Mouse (Mus musculus) intestine, embryonic 15.5 days (tissue): ENCODE data around the gene Osbpl10. TPM values are rescaled to one million over a fixed set of nuclear protein-coding genes. Genes with fewer than 3 reads are reported as not detected.

Source experiments
- ATAC-seq: fragments of 200-750 bp; cut with Nextera tagmentation; 2 replicates; pipeline ENCODE4 v1.8.0; 2017; ENCODE audit warnings: moderate TSS enrichment, moderate library complexity
- H3K27ac ChIP-seq: fragments of 300-500 bp; sonication (generic); 2 replicates; pipeline ENCODE4 v1.5.1; 2015; ENCODE audit warnings: mild to moderate bottlenecking, inconsistent platforms
- H3K27me3 ChIP-seq: fragments of 300-500 bp; sonication (generic); replicated peaks from 2 replicates; pipeline ENCODE4 v1.6.1; 2015; ENCODE audit warnings: inconsistent platforms
- H3K36me3 ChIP-seq: fragments of 300-500 bp; sonication (generic); 2 replicates; pipeline ENCODE4 v1.6.1; 2015; ENCODE audit warnings: inconsistent platforms
- H3K4me1 ChIP-seq: fragments of 300-500 bp; sonication (generic); replicated peaks from 2 replicates; pipeline ENCODE4 v1.6.1; 2015; ENCODE audit warnings: inconsistent platforms
- H3K4me2 ChIP-seq: fragments of 300-500 bp; sonication (generic); replicated peaks from 2 replicates; pipeline ENCODE4 v1.6.1; 2015; ENCODE audit warnings: mild to moderate bottlenecking, inconsistent platforms
- H3K4me3 ChIP-seq: fragments of 300-500 bp; sonication (generic); replicated peaks from 2 replicates; pipeline ENCODE4 v1.5.1; 2015; ENCODE audit warnings: inconsistent platforms
- H3K9ac ChIP-seq: fragments of 300-500 bp; sonication (generic); 2 replicates; pipeline ENCODE4 v1.6.1; 2015; ENCODE audit warnings: inconsistent platforms
- H3K9me3 ChIP-seq: fragments of 300-500 bp; sonication (generic); 2 replicates; pipeline ENCODE4 v1.6.1; 2016; ENCODE audit warnings: inconsistent platforms
- WGBS: fragments of 180-500 bp; shearing (Covaris S2); methylation state at CpG from one replicate; pipeline ENCODE4 v1.1.7; 2015; 5-methylcytosine and 5-hydroxymethylcytosine counted together
- polyA plus RNA-seq: library from polyadenylated mRNA; unstranded; fragments of >200 nt; fragmentation: Nextera tagmentation; extraction: Ambion mirVana; gene quantifications from 2 replicates; pipeline ENCODE4 v1.2.1, GENCODE M21; 2015

The Osbpl10 gene
- polyA plus RNA-seq, 1 experiment from 2014 or later: 2.5 TPM

DNA sequence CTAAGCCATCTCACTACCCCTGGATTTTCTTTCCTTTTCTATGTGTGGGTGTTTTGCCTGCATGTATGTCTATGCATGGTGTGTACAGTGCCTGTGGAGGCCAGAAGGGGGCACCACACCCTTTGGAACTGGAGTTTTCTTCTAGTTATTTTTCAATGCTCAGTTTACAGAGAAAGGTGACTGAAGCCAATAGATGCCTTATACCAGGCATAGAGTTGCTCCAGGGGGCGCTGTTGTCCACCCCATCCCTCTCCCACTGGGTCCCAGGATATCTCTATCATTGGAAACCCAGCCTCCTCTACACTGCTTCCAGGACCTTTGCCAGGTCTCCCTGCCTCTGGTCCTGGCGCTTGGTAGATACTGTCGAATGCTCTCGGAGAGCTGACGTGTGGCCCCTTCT lies 184.7 kb downstream of the Osbpl10 start:
- 64% methylated on average over 5 of the region's 5 CpGs for WGBS
- Histone ChIP-seq H3K27me3 (no peaks in the 10 kb centered on the region), H3K36me3 (no peaks in the 10 kb centered on the region), H3K4me2 (no peak overlapping the region), H3K27ac (no peak overlapping the region), H3K9ac (no peak overlapping the region), H3K4me3 (no peak overlapping the region), H3K4me1 (0 out of 2 replicates have a peak, but pooled peaks cover 3% of the 10 kb centered on the region), H3K9me3 (no peaks in the 10 kb centered on the region)
- ATAC-seq: peak; percentile 53

DNA sequence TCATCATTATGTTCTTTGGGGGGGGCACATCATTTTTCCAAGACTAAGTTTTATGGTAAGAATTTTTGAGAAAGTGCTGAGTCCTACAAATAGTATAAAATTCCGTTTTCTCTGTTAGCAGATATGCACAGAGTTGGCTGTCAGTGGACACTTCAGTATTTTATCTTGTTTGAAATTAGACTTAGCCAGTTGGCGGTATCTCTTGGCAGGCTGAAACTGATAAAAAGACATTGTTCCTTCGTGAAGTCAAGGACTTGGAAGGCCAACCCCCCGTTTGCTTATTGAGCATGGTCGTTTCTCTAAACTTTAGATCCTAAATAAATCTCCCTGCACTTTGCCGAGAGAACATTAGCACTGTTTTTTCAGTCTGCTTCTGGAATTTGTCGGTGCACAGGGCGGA lies 185.3 kb downstream of the Osbpl10 start:
- Histone ChIP-seq H3K27me3 (no peaks in the 10 kb centered on the region), H3K9me3 (no peaks in the 10 kb centered on the region), H3K4me2 (no peak overlapping the region), H3K9ac (no peak overlapping the region), H3K36me3 (no peaks in the 10 kb centered on the region), H3K4me1 (0 out of 2 replicates have a peak, but pooled peaks cover 3% of the 10 kb centered on the region), H3K4me3 (no peak overlapping the region), H3K27ac (no peak overlapping the region)
- no peak for ATAC-seq
- WGBS: 24% methylated on average over 8 of the region's 8 CpGs

- no peaks in the 10 kb centered on the region for H3K9me3 ChIP-seq
- H3K4me2 ChIP-seq: no peak overlapping the region
- ATAC-seq: no peak
- no peak overlapping the region for H3K9ac ChIP-seq
- H3K27me3 ChIP-seq: no peaks in the 10 kb centered on the region
- no peaks in the 10 kb centered on the region for H3K36me3 ChIP-seq
- no peak overlapping the region for H3K27ac ChIP-seq
- no peak overlapping the region for H3K4me3 ChIP-seq
- WGBS: 72% methylated on average over 7 of the region's 7 CpGs
- 0 out of 2 replicates have a peak, but pooled peaks cover 3% of the 10 kb centered on the region for H3K4me1 ChIP-seq
These were observed 186.0 kb downstream of the Osbpl10 start for GRCm38 (mm10) chr9:115164351-115164750.

DNA sequence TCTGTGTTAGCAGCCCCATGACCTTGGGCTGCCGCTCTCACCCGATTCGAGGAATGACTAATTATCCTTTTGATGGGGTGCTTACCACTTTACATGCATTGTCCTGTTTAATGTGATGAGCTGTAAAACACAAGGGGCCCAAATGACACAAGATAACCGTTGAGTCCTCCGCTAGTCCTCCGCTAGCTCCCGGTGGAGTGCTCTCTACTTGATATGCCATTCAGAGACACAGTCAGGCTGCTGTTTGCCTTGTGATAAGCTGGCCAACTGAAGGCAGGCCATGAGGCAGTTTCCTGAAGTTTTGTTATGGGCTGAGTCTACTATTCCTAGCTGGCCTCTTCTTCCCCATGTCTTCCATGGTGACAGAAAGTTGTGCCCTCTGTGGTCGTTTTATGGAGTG lies 187.6 kb downstream of the Osbpl10 start:
- WGBS: 69% methylated on average over 8 of the region's 8 CpGs

DNA sequence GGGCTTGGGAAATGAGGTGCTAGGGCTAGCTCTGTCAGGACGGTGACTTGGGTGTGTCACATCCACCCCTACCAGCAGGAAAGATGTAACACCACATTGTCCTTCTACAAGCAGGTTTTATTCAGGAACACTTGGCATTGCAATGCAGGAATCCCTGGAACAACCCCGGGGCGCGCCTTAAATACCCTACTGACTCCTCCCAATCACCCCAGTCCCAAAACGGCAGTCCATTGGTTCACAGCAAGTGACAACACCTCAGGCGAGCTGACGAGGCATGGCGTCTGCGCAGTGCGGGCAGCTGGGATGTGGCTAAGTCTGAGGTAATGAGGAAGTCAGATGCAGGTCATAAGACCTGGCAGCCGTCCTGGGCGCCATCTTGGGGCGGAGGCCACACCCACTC lies 191.2 kb downstream of the Osbpl10 start:
- Histone ChIP-seq H3K4me1 (no peaks in the 10 kb centered on the region), H3K9ac (no peak overlapping the region), H3K27me3 (no peaks in the 10 kb centered on the region), H3K4me3 (no peak overlapping the region), H3K4me2 (no peak overlapping the region), H3K9me3 (no peaks in the 10 kb centered on the region), H3K36me3 (no peaks in the 10 kb centered on the region), H3K27ac (no peak overlapping the region)
- WGBS: 86% methylated on average over 13 of the region's 13 CpGs
- no peak for ATAC-seq

More for the DNA sequence above, 187.6 kb downstream of the Osbpl10 start:
- no peak overlapping the region for H3K4me2 ChIP-seq
- no peaks in the 10 kb centered on the region for H3K36me3 ChIP-seq
- no peak overlapping the region for H3K9ac ChIP-seq
- no peaks in the 10 kb centered on the region for H3K27me3 ChIP-seq
- no peak for ATAC-seq
- H3K4me1 ChIP-seq: 0 out of 2 replicates have a peak, but pooled peaks cover 3% of the 10 kb centered on the region
- H3K9me3 ChIP-seq: no peaks in the 10 kb centered on the region
- H3K27ac ChIP-seq: no peak overlapping the region
- no peak overlapping the region for H3K4me3 ChIP-seq

GRCm38 (mm10) chr9:115172096-115172495 lies 193.7 kb downstream of the Osbpl10 start:
- no peak for ATAC-seq
- whole genome bisulfite sequencing: 92% methylated on average over 6 of the region's 6 CpGs

GRCm38 (mm10) chr9:115179154-115179553 lies 200.8 kb downstream of the Osbpl10 start:
- ATAC-seq: no peak
- Histone ChIP-seq H3K4me1 (0 out of 2 replicates have a peak, but pooled peaks cover 9% of the 10 kb centered on the region), H3K9me3 (no peaks in the 10 kb centered on the region), H3K27ac (no peak overlapping the region), H3K4me3 (no peak overlapping the region), H3K4me2 (no peak overlapping the region), H3K9ac (no peak overlapping the region), H3K27me3 (no peaks in the 10 kb centered on the region), H3K36me3 (no peaks in the 10 kb centered on the region)
- WGBS: 83% methylated on average over 5 of the region's 5 CpGs

More at GRCm38 (mm10) chr9:115172096-115172495, 193.7 kb downstream of the Osbpl10 start:
- no peaks in the 10 kb centered on the region for H3K36me3 ChIP-seq
- no peaks in the 10 kb centered on the region for H3K27me3 ChIP-seq
- H3K4me3 ChIP-seq: no peak overlapping the region
- H3K9me3 ChIP-seq: no peaks in the 10 kb centered on the region
- no peaks in the 10 kb centered on the region for H3K4me1 ChIP-seq
- no peak overlapping the region for H3K27ac ChIP-seq
- H3K9ac ChIP-seq: no peak overlapping the region
- no peak overlapping the region for H3K4me2 ChIP-seq

DNA sequence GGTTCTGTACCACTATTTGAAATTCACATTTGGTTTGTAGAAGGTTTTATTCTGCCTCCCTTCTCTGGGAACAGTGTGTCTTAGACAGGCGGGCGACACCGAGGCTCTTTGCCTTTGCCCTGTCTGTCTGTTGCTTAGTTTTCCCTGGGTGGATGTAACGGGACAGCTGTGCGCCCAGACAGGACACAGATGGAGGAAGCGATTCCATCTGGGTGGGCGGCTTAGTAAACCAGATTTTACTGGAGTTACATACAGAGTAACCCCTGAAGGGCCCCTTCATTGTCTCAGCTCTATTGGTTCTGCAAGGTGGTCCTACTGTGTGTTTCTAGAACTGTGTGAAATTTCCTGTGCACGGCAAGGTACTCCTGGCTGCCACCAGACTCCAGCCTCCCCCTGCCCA lies 201.6 kb downstream of the Osbpl10 start:
- H3K9ac ChIP-seq: no peak overlapping the region
- H3K4me1 ChIP-seq: 0 out of 2 replicates have a peak, but pooled peaks cover 9% of the 10 kb centered on the region
- no peak overlapping the region for H3K4me2 ChIP-seq
- no peaks in the 10 kb centered on the region for H3K9me3 ChIP-seq
- peak; percentile 63 for ATAC-seq
- 44% methylated on average over 8 of the region's 8 CpGs for WGBS
- no peaks in the 10 kb centered on the region for H3K36me3 ChIP-seq
- H3K4me3 ChIP-seq: no peak overlapping the region
- no peaks in the 10 kb centered on the region for H3K27me3 ChIP-seq
- H3K27ac ChIP-seq: no peak overlapping the region

- Histone ChIP-seq H3K4me3 (no peak overlapping the region), H3K9ac (no peak overlapping the region), H3K4me1 (no peaks in the 10 kb centered on the region), H3K27me3 (no peaks in the 10 kb centered on the region), H3K36me3 (no peaks in the 10 kb centered on the region), H3K9me3 (no peaks in the 10 kb centered on the region), H3K4me2 (no peak overlapping the region), H3K27ac (no peak overlapping the region)
- ATAC-seq: no peak
- 62% methylated on average over 11 of the region's 11 CpGs for WGBS
These were observed 208.0 kb downstream of the Osbpl10 start for GRCm38 (mm10) chr9:115186402-115186801.

DNA sequence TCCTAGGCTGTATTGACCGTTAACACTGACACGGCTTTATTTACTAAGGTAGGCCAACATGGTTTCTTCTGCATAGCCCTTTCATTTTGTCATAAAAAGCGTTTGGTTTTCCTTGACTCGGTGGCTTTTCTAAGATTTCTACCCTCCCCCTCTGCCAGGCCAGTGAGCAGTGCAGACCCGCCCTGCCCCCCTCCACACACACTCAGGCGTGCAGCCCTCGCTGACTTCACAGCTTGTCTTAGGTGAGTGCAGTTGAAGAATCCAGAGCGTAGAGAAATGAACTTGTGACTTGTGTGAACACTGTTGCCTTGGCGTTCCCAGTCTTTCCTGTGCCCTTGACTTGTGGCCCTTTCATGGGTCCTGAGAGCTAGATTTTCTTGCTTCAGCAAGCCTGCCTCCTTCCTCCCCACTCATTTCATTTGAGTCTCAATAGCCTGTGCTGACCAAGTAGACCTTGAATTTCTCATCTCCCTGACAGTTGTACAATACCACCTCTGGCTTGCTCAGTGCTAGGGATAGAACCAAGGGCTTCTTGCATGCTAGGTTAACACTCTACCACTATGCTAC lies 212.1 kb downstream of the Osbpl10 start:
- Histone ChIP-seq H3K36me3 (no peaks in the 10 kb centered on the region), H3K4me1 (no peaks in the 10 kb centered on the region), H3K27me3 (no peaks in the 10 kb centered on the region), H3K27ac (no peak overlapping the region), H3K9ac (no peak overlapping the region), H3K9me3 (no peaks in the 10 kb centered on the region), H3K4me3 (no peak overlapping the region), H3K4me2 (no peak overlapping the region)
- WGBS: 45% methylated on average over 9 of the region's 9 CpGs
- no peak for ATAC-seq

- 78% methylated on average over 3 of the region's 3 CpGs for WGBS
- no peaks in the 10 kb centered on the region for H3K9me3 ChIP-seq
- no peak overlapping the region for H3K4me2 ChIP-seq
- H3K27me3 ChIP-seq: no peaks in the 10 kb centered on the region
- H3K4me1 ChIP-seq: no peaks in the 10 kb centered on the region
- no peak overlapping the region for H3K27ac ChIP-seq
- no peaks in the 10 kb centered on the region for H3K36me3 ChIP-seq
- H3K9ac ChIP-seq: no peak overlapping the region
- ATAC-seq: no peak
- H3K4me3 ChIP-seq: no peak overlapping the region
These were observed 214.5 kb downstream of the Osbpl10 start for GRCm38 (mm10) chr9:115192890-115193289.

- WGBS: 56% methylated on average over 7 of the region's 7 CpGs
- Histone ChIP-seq H3K27me3 (no peaks in the 10 kb centered on the region), H3K4me2 (no peak overlapping the region), H3K4me3 (no peak overlapping the region), H3K9ac (no peak overlapping the region), H3K9me3 (no peaks in the 10 kb centered on the region), H3K36me3 (no peaks in the 10 kb centered on the region), H3K27ac (no peak overlapping the region), H3K4me1 (no peaks in the 10 kb centered on the region)
- no peak for ATAC-seq
These were observed 218.7 kb downstream of the Osbpl10 start for GRCm38 (mm10) chr9:115197082-115197481.

- Histone ChIP-seq H3K4me1 (no peaks in the 10 kb centered on the region; the same call in 1 of the 2 replicates), H3K9ac (no peak overlapping the region), H3K27ac (no peak overlapping the region), H3K36me3 (no peaks in the 10 kb centered on the region), H3K4me2 (no peak overlapping the region), H3K9me3 (no peaks in the 10 kb centered on the region), H3K4me3 (no peak overlapping the region), H3K27me3 (no peaks in the 10 kb centered on the region)
- no peak for ATAC-seq
- 86% methylated on average over 15 of the region's 15 CpGs for whole genome bisulfite sequencing
These were observed 221.9 kb downstream of the Osbpl10 start for GRCm38 (mm10) chr9:115200166-115200862.
